In genomic region chr9:83652590-83653172, GRCm38 (mm10) we compare ENCODE assay signal across 8 mouse cellular contexts.
DNase-seq lines count a peak whose midpoint lies in the region; ATAC-seq and TF ChIP-seq lines count a peak whose summit lies in the region.

No protein-coding gene starts in this region.

- no peak overlapping the region for H3K4me2 ChIP-seq in kidney, embryonic 14.5 days (replicated peaks; ENCODE audit: low read depth, low read length)
- H3K4me2 ChIP-seq in intestine, postnatal 0 days (replicated peaks; ENCODE audit: low read depth): no peak overlapping the region

- ATAC-seq in kidney, embryonic 14.5 days (ENCODE audit: low FRiP score, low TSS enrichment): peak; percentile 54; the same call in 1 of the 2 replicates
- peak; percentile 84 for ATAC-seq in CD4-positive, CD25-positive, alpha-beta regulatory T cell, adult 4 months
- ATAC-seq in intestine, postnatal 0 days: peak; percentile 43; the same call in 1 of the 2 replicates

- H3K4me3 ChIP-seq in kidney, embryonic 14.5 days (ENCODE audit: low read length): no peak overlapping the region
- no peak overlapping the region for H3K4me3 ChIP-seq in intestine, postnatal 0 days (ENCODE audit: low read depth, low read length)

- TF ChIP-seq CTCF in intestine, postnatal 0 days (IDR thresholded peaks at IDR 0.05; ENCODE audit: low read depth): peak; percentile 74

- 33% methylated on average over 15 of the region's 15 CpGs for WGBS in kidney, embryonic 14.5 days
- 37% methylated on average over 15 of the region's 15 CpGs for WGBS in intestine, postnatal 0 days

- H3K27ac ChIP-seq in kidney, embryonic 14.5 days (ENCODE audit: low read depth, low read length): no peak overlapping the region
- no peak overlapping the region for H3K27ac ChIP-seq in intestine, postnatal 0 days (ENCODE audit: low read depth, low read length)

- no peak overlapping the region for H3K9ac ChIP-seq in kidney, embryonic 14.5 days (ENCODE audit: low read depth, low read length)
- H3K9ac ChIP-seq in intestine, postnatal 0 days (ENCODE audit: low read depth, low read length): no peak overlapping the region

- no peaks in the 10 kb centered on the region for H3K9me3 ChIP-seq in kidney, embryonic 14.5 days (ENCODE audit: control insufficient read depth, low read length)
- no peaks in the 10 kb centered on the region for H3K9me3 ChIP-seq in intestine, postnatal 0 days (ENCODE audit: control insufficient read depth)

- H3K4me1 ChIP-seq in kidney, embryonic 14.5 days (ENCODE audit: control insufficient read depth, insufficient read depth, low read length): peaks cover 3% of the 10 kb centered on the region; the same call in 1 of the 2 replicates
- H3K4me1 ChIP-seq in intestine, postnatal 0 days (replicated peaks; ENCODE audit: control insufficient read depth, insufficient read depth, low read length): no peaks in the 10 kb centered on the region

- no peaks in the 10 kb centered on the region for H3K36me3 ChIP-seq in kidney, embryonic 14.5 days (ENCODE audit: control insufficient read depth, insufficient read depth, low read length)
- H3K36me3 ChIP-seq in intestine, postnatal 0 days (ENCODE audit: control insufficient read depth, insufficient read depth): no peaks in the 10 kb centered on the region

- H3K27me3 ChIP-seq in kidney, embryonic 14.5 days (ENCODE audit: control insufficient read depth, insufficient read depth, low read length): no peaks in the 10 kb centered on the region
- no peaks in the 10 kb centered on the region for H3K27me3 ChIP-seq in intestine, postnatal 0 days (replicated peaks; ENCODE audit: control insufficient read depth, insufficient read depth, low read length)

- no peak for DNase-seq in kidney, postnatal 4 days
- peak; percentile 81 for DNase-seq in ZHBTc4 (ENCODE audit: low read depth, low spot score)
- DNase-seq in layer of hippocampus, adult 11-12 months (ENCODE audit: low spot score): no peak
- no peak for DNase-seq in gastrocnemius, postnatal 4 days (ENCODE audit: low spot score in 2 of 2)
- no peak for DNase-seq in right cerebral cortex, postnatal 4 days
